Mouse (Mus musculus) erythroblast, embryonic 14.5 days (primary cell): ENCODE measurements around the gene Lat2. TPM values are rescaled to one million over a fixed set of nuclear protein-coding genes. Genes with fewer than 3 reads are reported as not detected.

Source experiments
- H3K27me3 ChIP-seq: 2 replicates; pipeline ENCODE4 v1.6.1; 2012; ENCODE audit warnings: inconsistent platforms; ENCODE audit not compliant: control insufficient read depth
- H3K36me3 ChIP-seq: 2 replicates; pipeline ENCODE4 v1.6.1; 2012; ENCODE audit warnings: mild to moderate bottlenecking, inconsistent platforms; ENCODE audit not compliant: control insufficient read depth
- H3K4me1 ChIP-seq: 2 replicates; pipeline ENCODE4 v1.6.1; 2012; ENCODE audit warnings: inconsistent platforms; ENCODE audit not compliant: control insufficient read depth
- H3K4me3 ChIP-seq: replicated peaks from 2 replicates; pipeline ENCODE3; 2012; ENCODE audit warnings: moderate library complexity, mild to moderate bottlenecking, inconsistent platforms
- H3K9me3 ChIP-seq: 2 replicates; pipeline ENCODE4 v1.6.1; 2012; ENCODE audit warnings: low read length, inconsistent platforms, mixed read lengths; ENCODE audit not compliant: control insufficient read depth
- GATA1 ChIP-seq: IDR thresholded peaks from 2 replicates; pipeline ENCODE4 v1.6.1; 2012; ENCODE audit warnings: low read length, inconsistent platforms, mixed read lengths
- TAL1 ChIP-seq: IDR thresholded peaks from 3 replicates; pipeline ENCODE4 v1.6.1; 2012; ENCODE audit warnings: low read length, inconsistent platforms, mixed read lengths
- polyA plus RNA-seq: library from polyadenylated mRNA; stranded (reverse); fragments of >175 nt; gene quantifications from 2 replicates; pipeline ENCODE4 v1.2.3, GENCODE M21; 2012

Gene Lat2
- polyA plus RNA-seq, 1 experiment = 0.16 TPM

- Histone ChIP-seq H3K36me3 (peaks cover 72% of the 10 kb centered on the region), H3K9me3 (no peaks in the 10 kb centered on the region), H3K4me1 (peaks cover 9% of the 10 kb centered on the region), H3K4me3 (no peak overlapping the region), H3K27me3 (no peaks in the 10 kb centered on the region)
- TF ChIP-seq TAL1 (no peak), GATA1 (no peak)
Observed at GRCm38 (mm10) chr5:134617071-134617470, 2.2 kb upstream of the Lat2 start.

GRCm38 (mm10) chr5:134615780-134616179 lies 955 bp upstream of the Lat2 start:
- Histone ChIP-seq H3K4me3 (no peak overlapping the region), H3K9me3 (no peaks in the 10 kb centered on the region), H3K4me1 (peaks cover 9% of the 10 kb centered on the region), H3K36me3 (peaks cover 59% of the 10 kb centered on the region), H3K27me3 (no peaks in the 10 kb centered on the region)
- TF ChIP-seq TAL1 (no peak), GATA1 (no peak)

GRCm38 (mm10) chr5:134615380-134615779 lies 555 bp upstream of the Lat2 start:
- H3K4me1 ChIP-seq = peaks cover 9% of the 10 kb centered on the region
- peaks cover 55% of the 10 kb centered on the region for H3K36me3 ChIP-seq
- H3K4me3 ChIP-seq = no peak overlapping the region
- no peaks in the 10 kb centered on the region for H3K9me3 ChIP-seq
- H3K27me3 ChIP-seq = no peaks in the 10 kb centered on the region
- TF ChIP-seq TAL1 = no peak
- TF ChIP-seq GATA1 = no peak

GRCm38 (mm10) chr5:134614296-134614695 lies 529 bp downstream of the Lat2 start:
- Histone ChIP-seq H3K4me3 (no peak overlapping the region), H3K27me3 (no peaks in the 10 kb centered on the region), H3K36me3 (peaks cover 44% of the 10 kb centered on the region), H3K4me1 (peaks cover 9% of the 10 kb centered on the region), H3K9me3 (no peaks in the 10 kb centered on the region)
- TF ChIP-seq TAL1 (no peak), GATA1 (no peak)

- no peak for TF ChIP-seq GATA1
- no peak for TF ChIP-seq TAL1
- Histone ChIP-seq H3K4me1 (peaks cover 9% of the 10 kb centered on the region), H3K4me3 (no peak overlapping the region), H3K36me3 (peaks cover 38% of the 10 kb centered on the region), H3K9me3 (no peaks in the 10 kb centered on the region), H3K27me3 (no peaks in the 10 kb centered on the region)
Observed at GRCm38 (mm10) chr5:134613727-134614126, 1.1 kb downstream of the Lat2 start.

- Histone ChIP-seq H3K36me3 (peaks cover 21% of the 10 kb centered on the region), H3K4me1 (peaks cover 7% of the 10 kb centered on the region), H3K9me3 (no peaks in the 10 kb centered on the region), H3K4me3 (no peak overlapping the region), H3K27me3 (no peaks in the 10 kb centered on the region)
- TF ChIP-seq GATA1 (no peak), TAL1 (no peak)
Observed at GRCm38 (mm10) chr5:134611810-134612521, 2.9 kb downstream of the Lat2 start.

- no peak overlapping the region for H3K4me3 ChIP-seq
- H3K4me1 ChIP-seq = peaks cover 3% of the 10 kb centered on the region; the same call in 1 of the 2 replicates
- no peaks in the 10 kb centered on the region for H3K9me3 ChIP-seq
- H3K36me3 ChIP-seq = peaks cover 7% of the 10 kb centered on the region
- no peaks in the 10 kb centered on the region for H3K27me3 ChIP-seq
- no peak for TF ChIP-seq TAL1
- no peak for TF ChIP-seq GATA1
Observed at GRCm38 (mm10) chr5:134609916-134610643, 4.7 kb downstream of the Lat2 start.

- no peaks in the 10 kb centered on the region for H3K36me3 ChIP-seq
- TF ChIP-seq GATA1 (no peak), TAL1 (no peak)
- H3K27me3 ChIP-seq = no peaks in the 10 kb centered on the region
- no peaks in the 10 kb centered on the region for H3K9me3 ChIP-seq
- no peak overlapping the region for H3K4me3 ChIP-seq
- peaks cover 2% of the 10 kb centered on the region; the same call in 1 of the 2 replicates for H3K4me1 ChIP-seq
Observed at GRCm38 (mm10) chr5:134607121-134607520, 7.7 kb downstream of the Lat2 start.

- Histone ChIP-seq H3K9me3 (no peaks in the 10 kb centered on the region), H3K27me3 (no peaks in the 10 kb centered on the region), H3K4me3 (no peak overlapping the region), H3K4me1 (peaks cover 2% of the 10 kb centered on the region; the same call in 1 of the 2 replicates), H3K36me3 (no peaks in the 10 kb centered on the region)
- no peak for TF ChIP-seq TAL1
- no peak for TF ChIP-seq GATA1
Observed at GRCm38 (mm10) chr5:134606314-134606713, 8.5 kb downstream of the Lat2 start.
